Mouse (Mus musculus) small intestine, adult 2 months (tissue): ENCODE data around the gene Rassf6. TPM values are rescaled to one million over a fixed set of nuclear protein-coding genes. Genes with fewer than 3 reads are reported as not detected.
A peak's percentile ranks its signal among the peaks of the same experiment; 100 is the strongest.

Experiments
- H3K27ac ChIP-seq: fragments of 200-500 bp; 2 replicates; pipeline ENCODE4 v1.5.1; 2012; ENCODE audit warnings: low read depth, low read length, control low read depth, inconsistent platforms; ENCODE audit not compliant: insufficient read depth
- H3K27me3 ChIP-seq: fragments of 200-500 bp; 2 replicates; pipeline ENCODE4 v1.6.1; 2012; ENCODE audit warnings: mild to moderate bottlenecking, moderate library complexity, low read length, inconsistent platforms; ENCODE audit not compliant: control insufficient read depth, insufficient read depth
- H3K36me3 ChIP-seq: fragments of 200-500 bp; 2 replicates; pipeline ENCODE4 v1.6.1; 2012; ENCODE audit warnings: mild to moderate bottlenecking, low read length, control low read depth, inconsistent platforms; ENCODE audit not compliant: control insufficient read depth, insufficient read depth
- H3K4me1 ChIP-seq: fragments of 200-500 bp; 2 replicates; pipeline ENCODE4 v1.6.1; 2012; ENCODE audit warnings: low read length, inconsistent platforms, mixed read lengths; ENCODE audit not compliant: control insufficient read depth, insufficient read depth, insufficient read length
- H3K4me3 ChIP-seq: fragments of 200-500 bp; 2 replicates; pipeline ENCODE4 v1.5.1; 2012; ENCODE audit warnings: low read depth, mild to moderate bottlenecking, control low read depth, inconsistent platforms, low read length, moderate library complexity
- CTCF ChIP-seq: fragments of 200-500 bp; IDR thresholded peaks from 2 replicates; pipeline ENCODE4 v1.5.1; 2012; ENCODE audit warnings: low read depth, mild to moderate bottlenecking, control low read depth, inconsistent platforms, low read length, moderate library complexity, mixed read lengths; ENCODE audit not compliant: insufficient replicate concordance, insufficient read length; ENCODE audit errors: extremely low read depth
- POLR2A ChIP-seq: fragments of 200-500 bp; IDR thresholded peaks from 2 replicates; pipeline ENCODE4 v1.6.1; 2012; ENCODE audit warnings: low read depth, mild to moderate bottlenecking, control low read depth, inconsistent platforms, low read length, moderate library complexity
- WGBS: fragments of 180-500 bp; shearing (Covaris S2); methylation state at CpG from one replicate; pipeline ENCODE4 v1.1.7; 2018; 5-methylcytosine and 5-hydroxymethylcytosine counted together
- polyA plus RNA-seq: library from polyadenylated mRNA; depleted of rRNA; stranded (reverse); fragments of >200 nt; gene quantifications from 2 replicates; pipeline ENCODE4 v1.2.3, GENCODE M21; 2012

The Rassf6 gene
- polyA plus RNA-seq, 1 experiment, result 6.1 TPM

GRCm38 (mm10) chr5:90661436-90661835, 21.0 kb upstream of the Rassf6 start:
- Histone ChIP-seq H3K4me3 (no peak overlapping the region), H3K36me3 (no peaks in the 10 kb centered on the region), H3K4me1 (no peaks in the 10 kb centered on the region), H3K27me3 (no peaks in the 10 kb centered on the region), H3K27ac (no peak overlapping the region)
- TF ChIP-seq POLR2A, result no peak
- 15% methylated on average over 9 of the region's 9 CpGs for WGBS

DNA sequence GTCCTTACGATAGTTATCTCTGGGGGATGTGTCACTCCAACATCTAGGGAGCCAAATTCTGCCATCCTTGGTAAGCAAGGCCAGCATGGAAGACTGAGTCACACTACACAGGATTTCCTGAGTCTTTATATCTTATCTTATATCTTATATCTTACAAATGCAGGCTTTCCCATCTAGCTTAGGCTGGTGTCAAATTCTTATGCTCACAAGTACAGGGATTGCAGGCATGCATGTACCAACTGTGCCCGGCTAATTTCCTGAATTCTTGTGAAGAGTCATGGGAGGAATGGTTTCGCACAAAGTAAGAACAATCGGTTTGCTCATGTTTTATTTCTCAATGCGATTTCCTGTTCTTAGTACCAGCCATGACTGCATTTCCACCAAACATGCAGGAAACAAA, 20.0 kb upstream of the Rassf6 start:
- H3K36me3 ChIP-seq, result no peaks in the 10 kb centered on the region
- H3K27me3 ChIP-seq, result no peaks in the 10 kb centered on the region
- WGBS, result 80% methylated on average over 5 of the region's 5 CpGs
- no peaks in the 10 kb centered on the region for H3K4me1 ChIP-seq
- no peak for TF ChIP-seq POLR2A
- TF ChIP-seq CTCF, result no peak
- no peak overlapping the region for H3K27ac ChIP-seq
- no peak overlapping the region for H3K4me3 ChIP-seq

DNA sequence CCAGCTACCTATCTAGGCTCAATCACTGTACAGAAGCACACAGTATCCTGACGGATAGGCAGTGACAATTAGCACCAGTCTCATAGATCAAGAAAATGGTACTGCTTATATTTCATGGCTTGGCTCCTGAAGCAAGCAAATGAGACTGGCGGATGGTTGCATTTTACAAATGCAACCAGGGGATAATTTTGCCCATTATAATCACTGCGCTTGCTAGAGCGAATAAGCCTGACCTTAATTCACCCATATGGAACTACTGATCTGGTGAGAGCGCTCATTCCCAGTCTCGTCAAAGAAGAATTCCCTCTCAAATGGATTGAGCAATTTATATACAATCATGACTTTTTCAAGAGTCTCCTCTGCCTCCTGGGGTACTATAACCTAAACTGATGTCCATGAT, 16.2 kb upstream of the Rassf6 start:
- Histone ChIP-seq H3K27me3 (no peaks in the 10 kb centered on the region), H3K27ac (no peak overlapping the region), H3K4me1 (peaks cover 5% of the 10 kb centered on the region; the same call in 1 of the 2 replicates), H3K4me3 (no peak overlapping the region), H3K36me3 (no peaks in the 10 kb centered on the region)
- 85% methylated on average over 6 of the region's 6 CpGs for WGBS
- TF ChIP-seq POLR2A, result no peak
- TF ChIP-seq CTCF, result no peak

DNA sequence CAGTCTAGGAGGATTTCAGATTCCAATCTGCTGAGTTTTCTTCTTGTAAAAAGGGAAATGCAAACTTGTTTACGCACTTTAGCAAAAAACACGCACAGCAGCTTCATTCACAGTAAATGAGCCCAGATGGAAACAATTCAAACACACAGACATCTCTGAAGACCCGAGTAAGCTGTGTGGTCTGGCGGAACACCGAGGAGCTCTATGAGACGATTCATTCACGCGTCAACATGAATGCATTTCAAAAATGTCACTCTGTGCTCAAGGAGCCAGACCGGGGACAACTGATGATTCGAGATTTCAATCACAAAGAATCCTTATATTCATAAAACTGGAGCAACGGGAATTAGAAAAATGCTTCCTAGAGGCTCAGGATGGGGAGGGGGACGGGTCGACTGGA, 15.4 kb upstream of the Rassf6 start:
- 71% methylated on average over 13 of the region's 13 CpGs for WGBS

DNA sequence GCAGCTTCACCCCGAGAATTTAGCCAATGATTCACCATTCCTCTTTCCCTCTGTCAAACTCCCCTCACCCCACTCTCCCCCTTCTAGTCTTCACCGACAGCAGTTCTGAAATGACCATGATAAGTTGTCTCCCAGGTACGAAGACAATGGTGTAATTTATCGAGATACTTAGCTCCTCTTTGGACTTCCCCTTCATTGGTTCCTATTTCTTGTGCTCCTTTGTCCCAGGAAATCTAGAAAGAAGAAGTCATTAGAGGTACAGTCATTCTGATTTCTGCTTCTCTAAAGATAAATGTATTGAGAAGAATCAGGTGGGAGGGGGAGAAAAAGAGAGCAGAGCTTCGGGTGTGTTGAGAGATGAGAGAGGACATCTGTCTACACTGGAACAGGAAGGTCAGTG, 14.3 kb upstream of the Rassf6 start:
- WGBS, result 45% methylated on average over 5 of the region's 5 CpGs
- peaks cover 5% of the 10 kb centered on the region; the same call in 1 of the 2 replicates for H3K4me1 ChIP-seq

More for the DNA sequence above, 15.4 kb upstream of the Rassf6 start:
- peaks cover 5% of the 10 kb centered on the region; the same call in 1 of the 2 replicates for H3K4me1 ChIP-seq
- no peaks in the 10 kb centered on the region for H3K27me3 ChIP-seq
- H3K4me3 ChIP-seq, result no peak overlapping the region
- H3K36me3 ChIP-seq, result no peaks in the 10 kb centered on the region
- no peak for TF ChIP-seq CTCF
- no peak for TF ChIP-seq POLR2A
- no peak overlapping the region for H3K27ac ChIP-seq

DNA sequence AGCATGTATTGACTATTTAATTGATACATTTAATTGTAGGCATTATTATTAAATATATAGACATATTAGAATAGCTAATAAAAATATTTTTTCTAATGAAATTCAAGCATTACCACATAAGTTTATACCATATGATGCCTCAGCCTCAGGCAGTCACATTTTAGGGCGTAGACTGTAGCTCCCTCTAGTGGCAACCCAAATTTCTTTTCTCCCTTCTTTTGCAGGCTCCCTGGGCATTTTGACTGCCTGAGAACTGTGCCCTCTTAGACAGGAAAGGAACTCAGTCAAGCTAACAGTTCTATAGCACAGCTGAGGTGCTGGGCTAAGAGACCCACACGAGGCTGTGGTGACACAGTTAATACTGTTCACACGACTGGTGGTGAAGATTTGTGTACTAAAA, 12.3 kb upstream of the Rassf6 start:
- 3% methylated on average over 3 of the region's 3 CpGs for WGBS
- no peaks in the 10 kb centered on the region for H3K27me3 ChIP-seq
- no peaks in the 10 kb centered on the region for H3K36me3 ChIP-seq
- peaks cover 5% of the 10 kb centered on the region; the same call in 1 of the 2 replicates for H3K4me1 ChIP-seq
- H3K27ac ChIP-seq, result no peak overlapping the region
- H3K4me3 ChIP-seq, result no peak overlapping the region
- peak; percentile 61; the same call in 1 of the 2 replicates for TF ChIP-seq CTCF
- TF ChIP-seq POLR2A, result no peak

More for the DNA sequence above, 14.3 kb upstream of the Rassf6 start:
- Histone ChIP-seq H3K27me3 (no peaks in the 10 kb centered on the region), H3K4me3 (no peak overlapping the region), H3K27ac (no peak overlapping the region), H3K36me3 (no peaks in the 10 kb centered on the region)
- no peak for TF ChIP-seq POLR2A
- no peak for TF ChIP-seq CTCF

- H3K36me3 ChIP-seq, result no peaks in the 10 kb centered on the region
- no peaks in the 10 kb centered on the region for H3K27me3 ChIP-seq
- TF ChIP-seq CTCF, result no peak
- TF ChIP-seq POLR2A, result no peak
- 65% methylated on average over 5 of the region's 5 CpGs for WGBS
- H3K27ac ChIP-seq, result no peak overlapping the region
- no peak overlapping the region for H3K4me3 ChIP-seq
- H3K4me1 ChIP-seq, result peaks cover 9% of the 10 kb centered on the region; the same call in 1 of the 2 replicates
Observed at GRCm38 (mm10) chr5:90650466-90651150, 10.2 kb upstream of the Rassf6 start.

DNA sequence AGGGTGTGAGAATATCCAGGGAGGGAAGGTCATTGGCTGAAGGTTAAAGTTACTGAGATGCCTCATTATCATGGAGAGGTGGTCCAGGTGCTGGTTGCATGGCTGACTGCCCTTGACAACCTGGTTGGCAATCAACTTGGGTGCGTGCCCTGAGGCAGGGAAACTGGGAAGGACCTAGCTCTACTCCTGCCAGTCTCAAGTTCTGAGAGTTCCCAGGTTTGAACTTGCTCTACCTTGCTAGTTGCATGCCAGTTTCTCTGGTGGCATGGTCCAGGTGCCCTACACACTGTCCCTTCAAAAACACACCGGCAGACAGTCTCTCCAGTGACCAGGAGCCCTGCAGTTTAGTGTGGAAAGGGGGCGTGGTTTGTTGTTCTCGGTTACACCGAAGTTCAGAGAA, 7.0 kb upstream of the Rassf6 start:
- Histone ChIP-seq H3K36me3 (no peaks in the 10 kb centered on the region), H3K4me1 (peaks cover 4% of the 10 kb centered on the region; the same call in 1 of the 2 replicates), H3K27me3 (no peaks in the 10 kb centered on the region), H3K27ac (no peak overlapping the region), H3K4me3 (no peak overlapping the region)
- 37% methylated on average over 5 of the region's 5 CpGs for WGBS
- no peak for TF ChIP-seq CTCF
- no peak for TF ChIP-seq POLR2A
